Mouse (Mus musculus) midbrain, postnatal 0 days (tissue): ENCODE measurements around the gene Clec3b. TPM values are rescaled to one million over a fixed set of nuclear protein-coding genes. Genes with fewer than 3 reads are reported as not detected.

Experiments used
- ATAC-seq: fragments of 200-750 bp; cut with Nextera tagmentation; 2 replicates; pipeline ENCODE4 v1.8.0; 2017; ENCODE audit warnings: moderate number of reproducible peaks, mild to moderate bottlenecking, moderate TSS enrichment, moderate library complexity; ENCODE audit not compliant: low FRiP score
- DNase-seq: peaks from one replicate; pipeline ENCODE4 v3.0.0-alpha.2; 2015; ENCODE audit warnings: low spot score
- H3K27ac ChIP-seq: fragments of 300-500 bp; sonication (generic); 2 replicates; pipeline ENCODE4 v1.5.1; 2014; ENCODE audit warnings: low read depth, mild to moderate bottlenecking, low read length, mixed read lengths
- H3K27me3 ChIP-seq: fragments of 300-500 bp; sonication (generic); 2 replicates; pipeline ENCODE4 v1.6.1; 2014; ENCODE audit warnings: low read length, control low read depth, mixed read lengths; ENCODE audit not compliant: insufficient read depth
- H3K36me3 ChIP-seq: fragments of 300-500 bp; sonication (generic); 2 replicates; pipeline ENCODE4 v1.6.1; 2014; ENCODE audit warnings: low read length, control low read depth, mixed read lengths; ENCODE audit not compliant: insufficient read depth
- H3K4me1 ChIP-seq: fragments of 300-500 bp; sonication (generic); 2 replicates; pipeline ENCODE4 v1.6.1; 2014; ENCODE audit warnings: mild to moderate bottlenecking, control low read depth, antibody characterized with exemption, low read length, mixed read lengths; ENCODE audit not compliant: insufficient read depth
- H3K4me2 ChIP-seq: fragments of 300-500 bp; sonication (generic); 2 replicates; pipeline ENCODE4 v1.6.1; 2014; ENCODE audit warnings: low read depth, mild to moderate bottlenecking, low read length, mixed read lengths; ENCODE audit not compliant: poor library complexity, severe bottlenecking
- H3K4me3 ChIP-seq: fragments of 300-500 bp; sonication (generic); 2 replicates; pipeline ENCODE4 v1.5.1; 2014; ENCODE audit warnings: low read depth, mild to moderate bottlenecking, low read length, moderate library complexity
- H3K9ac ChIP-seq: fragments of 300-500 bp; sonication (generic); replicated peaks from 2 replicates; pipeline ENCODE4 v1.6.1; 2014; ENCODE audit warnings: mild to moderate bottlenecking, low read length, moderate library complexity, mixed read lengths; ENCODE audit not compliant: poor library complexity, severe bottlenecking
- H3K9me3 ChIP-seq: fragments of 300-500 bp; sonication (generic); 2 replicates; pipeline ENCODE4 v1.6.1; 2016; ENCODE audit warnings: low read length, control low read depth
- CTCF ChIP-seq: IDR thresholded peaks from 2 replicates; pipeline ENCODE4 v1.5.1; 2016; ENCODE audit warnings: antibody characterized with exemption, mild to moderate bottlenecking
- whole genome bisulfite sequencing: fragments of 180-500 bp; shearing (Covaris S2); extraction: QIAGEN DNeasy Blood & Tissue Kit; methylation state at CpG from one replicate; pipeline ENCODE4 v1.1.7; 2014; 5-methylcytosine and 5-hydroxymethylcytosine counted together
- polyA plus RNA-seq: library from polyadenylated mRNA; unstranded; fragments of >200 nt; fragmentation: Nextera tagmentation; extraction: Ambion mirVana; gene quantifications from 2 replicates; pipeline ENCODE4 v1.2.1, GENCODE M21; 2015
- total RNA-seq: library from RNA; depleted of rRNA; stranded (reverse); fragments of >200 nt; gene quantifications from 2 replicates; pipeline ENCODE4 v1.2.3, GENCODE M21; 2014

Gene Clec3b
- total and polyA plus RNA-seq, 2 experiments from 2014 or later = 1.3 to 4.9 TPM

- ATAC-seq (no peak), DNase-seq (no peak)
- TF ChIP-seq CTCF = no peak
- Histone ChIP-seq H3K27me3 (no peaks in the 10 kb centered on the region), H3K4me3 (no peak overlapping the region), H3K9me3 (no peaks in the 10 kb centered on the region), H3K4me2 (no peak overlapping the region), H3K27ac (no peak overlapping the region), H3K4me1 (no peaks in the 10 kb centered on the region), H3K9ac (no peak overlapping the region), H3K36me3 (peaks cover 47% of the 10 kb centered on the region)
- WGBS = 99% methylated on average over 2 of the region's 2 CpGs
Observed at GRCm38 (mm10) chr9:123124413-123124981, 26.2 kb upstream of the Clec3b start.

- H3K9me3 ChIP-seq = no peaks in the 10 kb centered on the region
- no peak overlapping the region for H3K9ac ChIP-seq
- no peaks in the 10 kb centered on the region for H3K27me3 ChIP-seq
- no peak overlapping the region for H3K27ac ChIP-seq
- WGBS = 96% methylated on average over 6 of the region's 6 CpGs
- H3K4me1 ChIP-seq = no peaks in the 10 kb centered on the region
- ATAC-seq = no peak
- H3K36me3 ChIP-seq = peaks cover 54% of the 10 kb centered on the region
- no peak for TF ChIP-seq CTCF
- H3K4me2 ChIP-seq = no peak overlapping the region
- no peak overlapping the region for H3K4me3 ChIP-seq
- DNase-seq = no peak
Observed at GRCm38 (mm10) chr9:123127663-123128062, 23.1 kb upstream of the Clec3b start.

DNA sequence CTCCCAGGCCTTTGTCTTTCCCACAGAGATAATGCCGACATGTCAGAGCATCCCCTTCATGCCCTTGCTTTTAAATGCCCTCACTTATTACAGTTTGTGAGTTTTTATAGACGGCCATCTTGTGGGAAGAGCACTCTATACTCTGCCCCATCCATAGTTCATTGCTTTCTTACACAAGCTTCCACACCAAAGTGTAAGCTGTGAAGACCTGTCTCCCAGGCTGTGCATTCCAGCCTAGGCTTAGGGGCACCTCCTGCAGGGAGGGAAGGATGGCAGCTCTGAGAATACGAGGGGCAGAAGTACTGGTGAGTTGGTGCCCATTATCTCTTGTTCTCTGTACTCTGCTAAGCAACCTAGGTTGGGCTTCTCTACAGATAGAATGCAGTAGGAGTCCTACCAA is 17.8 kb upstream of the Clec3b start:
- no peaks in the 10 kb centered on the region for H3K9me3 ChIP-seq
- H3K27ac ChIP-seq = no peak overlapping the region
- H3K4me1 ChIP-seq = no peaks in the 10 kb centered on the region
- no peak overlapping the region for H3K9ac ChIP-seq
- no peak overlapping the region for H3K4me3 ChIP-seq
- no peak for DNase-seq
- H3K4me2 ChIP-seq = no peak overlapping the region
- 94% methylated on average over 3 of the region's 3 CpGs for WGBS
- H3K36me3 ChIP-seq = peaks cover 78% of the 10 kb centered on the region
- no peaks in the 10 kb centered on the region for H3K27me3 ChIP-seq
- no peak for TF ChIP-seq CTCF
- no peak for ATAC-seq

- Histone ChIP-seq H3K4me1 (no peaks in the 10 kb centered on the region), H3K36me3 (peaks cover 46% of the 10 kb centered on the region), H3K27ac (no peak overlapping the region), H3K4me2 (no peak overlapping the region), H3K9me3 (no peaks in the 10 kb centered on the region), H3K9ac (no peak overlapping the region), H3K4me3 (no peak overlapping the region), H3K27me3 (no peaks in the 10 kb centered on the region)
- 88% methylated on average over 7 of the region's 7 CpGs for WGBS
- ATAC-seq (no peak), DNase-seq (peak; percentile 16)
- TF ChIP-seq CTCF = no peak
Observed at GRCm38 (mm10) chr9:123136953-123137682, 13.6 kb upstream of the Clec3b start.

GRCm38 (mm10) chr9:123138891-123139474 is 11.8 kb upstream of the Clec3b start:
- no peaks in the 10 kb centered on the region for H3K4me1 ChIP-seq
- H3K4me2 ChIP-seq = no peak overlapping the region
- no peak overlapping the region for H3K4me3 ChIP-seq
- ATAC-seq = peak; percentile 34; the same call in 1 of the 2 replicates
- no peak overlapping the region for H3K9ac ChIP-seq
- peak; percentile 24 for DNase-seq
- WGBS = 69% methylated on average over 5 of the region's 5 CpGs
- no peak overlapping the region; the same call in 1 of the 2 replicates for H3K27ac ChIP-seq
- peaks cover 32% of the 10 kb centered on the region for H3K36me3 ChIP-seq
- TF ChIP-seq CTCF = no peak
- no peaks in the 10 kb centered on the region for H3K27me3 ChIP-seq
- no peaks in the 10 kb centered on the region for H3K9me3 ChIP-seq
